Mouse (Mus musculus) mouse embryonic stem cell (cell line): ENCODE measurements at regions not wholly inside any gene's neighbourhood (a gene's known extent, or its start where the extent isn't known, plus 50 kb on each side); places are given as distances from the start of the nearest gene placed in this dataset.

Source experiments
- in situ Hi-C, 2 experiments: fragments of 300-500 bp; cut with MboI; formaldehyde crosslinking; loops; 1 replicate in 1 of 2; 3 replicates in 1 of 2; pipeline ENCODE4 v1.14.3; 2019 to 2020; ENCODE audit warnings: low sequenced_read_pairs in 2 of 2, low pct_unique_long_range_greater_than_20kb in 1 of 2, mixed read lengths in 1 of 2; ENCODE audit not compliant: unreplicated experiment in 1 of 2

DNA sequence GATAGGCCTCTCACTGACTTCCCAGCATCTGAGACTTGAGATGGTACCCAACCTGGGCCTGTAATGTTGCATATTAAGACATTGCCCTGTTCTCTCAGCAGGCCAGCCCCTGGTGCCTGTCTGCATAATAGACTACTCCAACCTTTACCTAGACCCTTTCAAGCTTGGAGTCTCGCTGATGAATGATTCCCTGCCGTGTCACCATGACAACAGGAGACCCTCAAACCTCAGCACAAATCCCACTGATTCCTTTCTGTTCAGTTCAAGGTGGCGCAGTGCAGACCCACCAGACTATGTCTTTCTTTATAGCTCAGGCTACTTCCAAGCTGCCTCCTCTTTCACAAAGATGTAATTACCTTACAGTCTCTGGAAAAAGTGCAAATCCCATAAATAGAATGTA lies 172.0 kb downstream of the Dcdc2c start:
- in situ Hi-C loops = no loop called here

DNA sequence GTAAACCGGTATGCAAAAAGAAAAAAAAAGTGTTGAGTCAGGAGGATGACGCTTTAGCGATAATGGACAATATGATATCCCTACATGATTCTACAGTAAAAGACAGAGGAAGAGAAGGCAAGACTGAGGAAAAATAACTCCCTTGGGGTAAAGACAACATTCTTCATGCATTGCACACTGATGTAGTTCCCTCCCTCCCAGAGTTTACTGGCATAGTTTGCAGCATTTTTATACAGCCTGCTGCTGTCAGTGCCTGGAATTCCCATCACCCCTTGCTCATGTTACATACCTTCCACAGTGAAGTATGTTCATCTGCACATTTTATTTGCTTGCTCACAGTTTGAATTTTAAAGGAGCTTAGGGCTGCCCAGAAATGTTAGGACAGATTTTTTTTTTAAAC lies 174.2 kb downstream of the Dcdc2c start:
- in situ Hi-C loops = no loop called here

DNA sequence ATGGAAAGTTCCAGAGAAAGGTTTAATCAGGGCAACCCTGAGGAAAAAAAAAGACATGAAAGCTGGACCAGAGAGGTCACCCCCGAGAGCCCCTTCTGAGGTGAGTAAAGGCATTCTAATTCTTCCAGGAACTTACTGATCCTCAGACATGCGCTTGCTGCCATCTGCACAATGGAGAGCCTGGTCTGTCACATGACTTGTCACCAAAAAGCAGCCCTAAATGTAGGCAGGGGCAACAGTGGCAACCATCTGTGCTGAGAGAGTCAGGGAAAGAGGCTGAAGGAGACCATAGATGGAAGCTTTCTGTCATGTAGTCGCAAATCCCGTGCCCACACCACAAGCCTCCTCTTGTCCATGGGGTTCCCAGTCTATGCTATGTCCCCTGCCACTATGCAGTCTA lies 174.8 kb downstream of the Dcdc2c start:
- in situ Hi-C loops = no loop called here

DNA sequence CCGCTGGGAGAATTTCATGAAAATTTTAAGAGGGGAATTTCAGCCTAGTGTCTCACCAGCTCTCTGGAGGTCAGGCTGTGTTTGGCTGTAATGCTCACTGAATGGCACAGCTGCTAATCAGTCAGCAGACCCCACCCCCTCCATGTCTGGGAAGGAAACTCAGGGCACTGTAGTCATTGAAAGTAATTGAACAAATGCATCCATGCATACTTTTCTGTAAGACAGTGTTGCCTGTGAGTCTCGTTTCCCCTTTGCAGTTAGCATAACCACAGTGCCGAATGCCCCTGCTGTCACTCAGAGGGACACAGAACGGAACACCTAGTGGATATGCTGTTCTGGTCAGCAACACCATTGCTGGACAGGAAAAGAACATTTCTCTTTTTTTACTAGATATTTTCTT lies 175.4 kb downstream of the Dcdc2c start:
- in situ Hi-C loops = no loop called here

DNA sequence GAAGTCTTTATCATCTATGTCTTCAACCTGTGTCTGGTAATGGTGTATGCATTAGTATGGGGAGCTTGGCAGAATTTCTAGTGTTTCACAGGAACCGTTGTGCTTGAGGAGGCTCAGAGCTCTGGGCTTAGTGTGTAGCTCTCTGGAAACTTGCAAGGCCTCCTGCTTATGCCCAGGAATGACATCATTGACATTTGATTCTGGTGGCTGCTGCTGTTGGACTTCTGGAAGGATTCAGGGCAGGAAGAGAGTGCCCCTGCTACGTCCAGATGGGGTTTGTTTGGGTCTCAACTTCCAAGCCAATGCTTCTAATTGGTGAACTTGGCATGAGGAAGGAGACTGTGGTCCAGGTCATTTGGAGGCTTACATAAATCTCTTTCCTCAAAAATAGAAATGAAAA lies 186.9 kb downstream of the Dcdc2c start:
- in situ Hi-C loops = no loop called here

DNA sequence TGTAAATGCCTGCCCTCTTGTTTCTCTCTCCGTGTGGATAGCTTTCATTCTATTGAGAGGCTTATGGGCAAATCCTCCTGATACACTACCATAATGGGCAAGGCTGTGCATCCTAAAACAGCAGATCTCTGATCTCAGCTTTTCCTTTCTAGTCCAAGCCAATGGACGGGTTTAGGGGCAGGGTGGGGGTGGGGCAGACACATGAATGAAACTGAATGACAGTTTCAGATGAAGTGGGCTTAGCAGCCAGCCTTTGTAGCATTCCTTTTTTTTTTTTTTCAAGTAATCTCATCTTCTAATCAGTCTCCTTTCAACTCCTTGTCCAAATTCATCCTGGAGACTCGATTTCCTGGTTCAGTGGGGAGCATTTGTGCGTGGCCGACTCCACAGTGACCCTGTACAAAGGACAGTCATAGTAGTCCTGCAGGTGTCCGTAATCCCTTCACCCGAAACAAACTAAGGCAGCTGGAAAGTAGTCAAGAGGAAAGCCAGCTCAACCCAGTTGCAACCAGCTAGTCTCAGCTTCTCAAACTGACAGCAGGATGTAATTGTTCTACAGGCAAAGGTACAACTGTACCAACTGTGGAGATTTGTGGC lies 193.4 kb downstream of the Dcdc2c start:
- in situ Hi-C loops = no loop called here

DNA sequence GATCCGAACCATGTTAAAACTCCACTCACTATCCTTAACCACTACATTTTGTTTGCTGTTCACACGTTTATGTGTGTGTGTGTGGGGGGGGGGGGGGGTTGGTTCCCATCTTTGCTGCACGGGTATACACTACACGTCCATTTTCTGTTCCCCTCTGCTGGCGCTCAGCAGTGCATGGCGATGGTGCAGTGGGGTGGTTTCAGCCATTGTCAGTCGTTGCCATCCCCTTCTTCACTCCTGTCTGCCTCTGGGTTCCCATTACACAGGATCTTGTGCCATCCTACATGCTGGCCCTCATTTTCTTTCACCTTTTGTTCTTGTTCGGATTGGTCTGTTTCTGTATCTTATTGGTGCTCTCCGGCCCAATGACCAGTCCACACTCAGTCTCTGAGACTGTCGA lies 194.4 kb downstream of the Dcdc2c start:
- in situ Hi-C loops = no loop called here

DNA sequence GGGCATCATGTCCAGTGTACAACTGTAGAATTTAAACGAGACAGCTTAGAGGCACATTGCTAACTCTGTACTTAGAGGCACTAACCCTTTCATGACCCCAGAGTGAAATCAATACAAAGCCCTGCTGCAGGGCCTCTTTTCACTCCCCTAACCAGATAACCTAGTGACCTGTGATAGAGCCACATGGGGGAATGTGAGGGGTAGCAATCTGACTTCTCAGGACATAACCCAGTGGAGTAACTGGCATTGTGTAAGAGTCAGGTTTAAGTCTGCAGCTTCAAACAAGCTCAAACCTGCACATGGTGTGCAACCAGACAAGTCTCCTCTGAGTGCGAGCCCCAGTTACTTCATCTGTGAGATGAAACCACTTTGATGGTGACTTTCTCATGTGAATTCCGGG lies 199.1 kb downstream of the Dcdc2c start:
- in situ Hi-C loops = no loop called here

DNA sequence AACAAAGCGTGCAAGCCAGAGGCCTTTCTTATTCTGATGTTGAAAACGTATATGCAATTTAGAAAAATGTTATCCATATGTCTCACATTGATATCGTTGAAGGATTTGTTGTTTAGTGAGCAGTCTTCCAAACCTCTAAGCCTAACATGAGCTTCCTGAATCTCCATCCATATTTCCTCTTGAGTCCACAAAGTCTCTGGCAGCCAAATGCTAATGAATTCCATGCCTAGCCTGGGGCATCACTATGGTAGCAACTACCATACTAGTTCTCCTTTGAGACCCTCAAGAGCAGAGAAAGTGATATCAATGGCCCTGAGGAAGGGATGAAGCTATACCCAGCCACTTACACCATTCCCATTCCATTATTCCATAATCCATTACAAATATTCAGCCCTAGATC lies 199.6 kb downstream of the Dcdc2c start:
- in situ Hi-C loops = no loop called here

DNA sequence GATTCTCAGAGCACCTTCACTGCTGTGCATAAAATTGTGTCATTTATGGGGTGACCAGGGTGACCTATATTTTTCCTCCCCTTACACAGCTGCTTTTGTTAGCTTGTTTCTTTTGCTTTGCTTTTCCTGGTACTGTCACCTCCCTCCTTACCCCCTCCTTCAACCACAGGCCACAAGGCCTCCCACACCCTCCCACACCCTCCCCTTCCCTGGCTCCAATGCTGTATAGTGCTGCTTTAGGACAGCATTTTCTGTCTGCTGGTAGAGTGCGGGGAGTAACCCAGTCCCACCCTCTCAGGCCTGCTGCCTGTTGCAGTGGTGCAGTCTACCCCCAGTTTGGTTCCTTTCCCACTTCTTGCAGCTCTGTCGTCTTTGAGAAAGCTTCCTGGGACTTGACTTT lies 209.5 kb downstream of the Dcdc2c start:
- in situ Hi-C loops = no loop called here

DNA sequence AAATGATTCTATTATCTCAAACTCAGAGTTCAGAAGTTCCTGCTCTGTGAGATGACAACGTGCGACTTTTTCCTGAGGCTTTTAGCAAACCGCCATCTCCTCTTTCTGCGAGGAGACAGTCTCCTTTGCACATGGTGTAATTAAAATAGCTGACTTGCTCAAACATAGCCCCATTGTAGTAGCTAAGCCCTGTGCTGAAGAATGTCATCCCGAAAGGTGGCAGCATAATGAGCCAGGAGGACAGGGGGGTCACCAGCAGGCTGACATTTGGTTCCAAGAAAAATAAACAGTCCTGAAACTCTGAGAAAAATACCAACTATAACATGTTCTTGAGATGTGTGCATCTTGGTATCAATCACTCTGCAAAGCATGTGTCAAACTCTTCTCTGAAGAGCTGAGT lies 219.6 kb downstream of the Dcdc2c start:
- in situ Hi-C loops = no loop called here

DNA sequence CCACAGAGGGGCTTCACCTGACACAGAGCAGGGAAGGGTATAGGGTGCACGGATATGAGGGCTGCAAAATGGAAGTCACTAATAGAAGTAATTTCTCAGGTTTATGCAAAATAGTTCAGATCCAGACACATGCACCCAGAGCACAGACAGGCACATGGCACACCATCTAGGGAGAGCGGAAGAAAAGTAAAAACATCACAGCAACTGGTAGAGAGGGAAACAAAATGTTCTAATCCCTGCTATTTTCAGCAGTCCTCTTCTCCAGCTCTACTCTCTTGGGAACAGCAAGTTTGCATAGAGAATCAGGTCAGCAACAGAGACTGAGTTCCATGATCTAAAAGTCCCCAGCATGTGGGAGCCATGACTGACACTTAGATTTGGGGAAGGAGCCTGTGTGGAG lies 220.4 kb downstream of the Dcdc2c start:
- in situ Hi-C loops = no loop called here

DNA sequence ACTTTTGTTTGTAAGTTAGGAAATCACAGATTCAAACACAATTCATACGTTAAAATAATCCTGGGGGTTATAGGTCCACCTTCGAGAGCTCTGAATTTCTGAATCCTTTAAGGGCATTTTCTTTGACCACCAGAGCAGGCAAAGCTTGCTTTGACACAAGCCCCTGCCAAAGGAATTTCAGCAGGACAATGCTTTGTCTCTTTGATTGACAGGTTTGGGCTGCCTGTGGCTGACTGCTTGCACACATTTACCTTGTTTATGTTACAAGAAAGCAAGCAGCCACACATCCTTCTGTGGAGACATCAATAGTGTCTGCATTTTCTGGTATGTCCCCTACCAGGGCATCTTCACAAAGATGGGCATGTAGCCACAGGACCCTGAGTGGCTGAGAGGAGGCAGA lies 228.5 kb downstream of the Dcdc2c start:
- in situ Hi-C loops = no loop called here

DNA sequence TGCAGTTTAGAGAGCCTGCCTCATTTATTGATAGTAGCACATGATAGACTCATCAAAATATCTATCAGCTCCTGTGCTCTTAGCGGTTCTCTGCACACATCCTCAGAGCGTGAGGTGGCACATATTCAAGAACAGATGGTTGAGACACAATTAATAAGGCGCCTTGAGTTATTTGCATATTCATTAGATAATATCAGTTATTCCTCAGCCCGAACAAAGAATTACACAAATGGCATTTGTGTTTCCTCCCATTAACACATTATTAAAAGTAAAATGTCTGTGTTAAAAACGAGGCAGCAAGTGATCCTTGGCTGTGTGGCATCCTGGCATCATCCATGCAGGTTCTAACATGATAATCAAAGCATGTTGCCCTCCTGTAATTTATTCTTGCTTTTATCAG lies 243.0 kb downstream of the Dcdc2c start:
- in situ Hi-C loops = no loop called here

DNA sequence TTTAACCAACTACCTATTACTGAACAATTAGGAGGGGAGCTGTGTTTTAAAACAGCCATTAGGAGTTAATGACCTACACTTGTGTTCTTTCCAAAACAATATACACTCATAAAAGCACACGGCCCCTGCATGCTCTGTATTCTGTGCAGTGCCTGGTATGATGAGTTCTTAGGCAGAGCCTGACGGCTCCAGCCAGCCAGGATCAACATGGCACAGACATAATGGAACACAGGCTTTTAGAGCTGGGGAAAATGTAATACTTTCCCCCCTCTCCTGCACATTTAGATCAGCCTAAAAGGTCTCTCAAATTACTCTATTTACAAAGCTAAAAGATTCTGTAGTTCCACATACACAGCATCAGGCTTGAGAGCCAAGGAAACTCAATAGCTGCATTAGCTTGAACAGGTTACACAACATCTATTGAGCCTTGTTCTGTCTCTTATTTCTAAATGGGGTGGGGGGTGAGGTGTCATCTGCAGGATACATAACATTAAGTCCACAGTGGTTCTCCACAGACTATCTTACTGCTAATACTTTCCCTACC lies 250.1 kb downstream of the Dcdc2c start:
- in situ Hi-C loops = no loop called here

DNA sequence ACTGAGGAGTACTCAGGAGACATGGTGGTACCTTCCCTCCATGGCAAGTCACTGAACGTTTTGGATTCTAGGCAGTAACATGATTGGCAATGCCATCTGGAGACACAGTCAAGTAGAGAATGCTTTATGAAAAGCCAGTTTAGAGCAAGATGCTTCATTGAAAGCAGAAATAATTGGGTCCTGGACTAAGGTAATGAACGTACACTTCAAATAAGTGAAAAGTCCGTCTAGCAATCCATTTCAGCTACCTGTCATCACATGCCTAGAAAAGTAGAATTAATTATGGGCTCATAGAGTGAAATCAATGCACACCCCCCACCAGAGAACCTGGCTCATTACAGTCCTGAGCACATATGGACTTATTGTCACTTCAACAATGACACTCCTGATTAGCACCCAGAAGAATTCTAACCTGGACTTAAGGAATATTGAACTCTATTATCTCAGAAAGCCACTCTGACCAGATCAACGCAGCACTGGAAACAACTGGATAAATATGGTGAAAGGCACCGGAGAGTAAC lies 263.8 kb downstream of the Dcdc2c start:
- in situ Hi-C loops = no loop called here

DNA sequence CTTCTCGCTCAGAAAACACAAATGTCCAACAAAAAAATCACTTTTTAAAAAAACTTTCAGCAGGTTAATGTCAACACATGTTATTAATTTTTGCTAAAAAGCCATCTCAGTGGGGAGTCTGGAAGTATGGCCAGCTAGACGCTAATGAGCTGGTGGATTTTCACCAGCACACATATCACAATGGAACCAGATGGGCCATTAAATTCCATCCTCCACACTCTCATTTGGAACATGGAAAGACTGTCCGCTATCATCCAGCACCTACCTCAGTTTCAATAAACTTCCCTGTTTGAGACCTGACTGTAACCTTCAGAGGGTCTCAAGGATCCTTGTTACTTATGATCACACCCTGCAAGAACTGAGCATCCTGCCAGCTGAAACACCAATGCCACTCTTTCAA lies 296.7 kb downstream of the Dcdc2c start:
- in situ Hi-C loops = no loop called here

DNA sequence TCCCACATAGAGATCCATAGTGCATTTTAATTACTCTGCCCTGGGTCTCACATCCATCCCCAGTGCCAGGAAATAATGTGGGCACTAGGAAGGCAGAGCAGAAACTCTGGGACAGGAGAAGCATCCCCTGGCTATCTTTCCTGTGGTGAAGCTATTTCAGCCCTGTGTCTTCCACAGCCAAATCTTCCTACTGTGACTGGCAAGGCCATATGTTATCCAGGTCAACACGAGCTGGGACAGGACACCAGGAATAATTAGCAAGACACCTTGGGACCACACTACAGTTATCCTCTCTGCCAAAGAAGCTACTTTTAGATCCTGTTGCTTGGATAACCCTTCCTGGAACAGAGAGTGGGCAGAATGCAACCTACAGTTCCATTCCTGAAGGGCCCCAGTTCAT lies 301.7 kb downstream of the Dcdc2c start:
- in situ Hi-C loops = no loop called here

DNA sequence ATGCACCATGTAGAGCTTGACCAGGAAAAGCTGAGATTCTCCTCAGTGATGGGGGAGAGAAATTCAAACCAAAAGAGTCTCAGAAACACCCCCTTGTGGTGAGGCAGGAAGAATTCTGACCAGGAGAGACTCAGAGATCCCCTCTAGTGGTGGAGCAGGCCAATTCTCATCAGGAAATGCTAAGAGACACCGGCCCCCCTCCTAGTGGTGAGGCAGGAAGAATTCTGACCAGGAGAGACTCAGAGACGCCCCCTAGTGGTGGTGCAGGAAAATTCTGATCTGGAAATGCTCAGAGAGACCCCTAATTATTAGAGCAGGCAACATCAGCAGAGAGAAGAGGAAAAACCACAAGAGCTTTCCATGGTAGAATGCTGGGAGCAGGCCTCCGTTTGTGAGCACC lies 303.4 kb downstream of the Dcdc2c start:
- in situ Hi-C loops = no loop called here

DNA sequence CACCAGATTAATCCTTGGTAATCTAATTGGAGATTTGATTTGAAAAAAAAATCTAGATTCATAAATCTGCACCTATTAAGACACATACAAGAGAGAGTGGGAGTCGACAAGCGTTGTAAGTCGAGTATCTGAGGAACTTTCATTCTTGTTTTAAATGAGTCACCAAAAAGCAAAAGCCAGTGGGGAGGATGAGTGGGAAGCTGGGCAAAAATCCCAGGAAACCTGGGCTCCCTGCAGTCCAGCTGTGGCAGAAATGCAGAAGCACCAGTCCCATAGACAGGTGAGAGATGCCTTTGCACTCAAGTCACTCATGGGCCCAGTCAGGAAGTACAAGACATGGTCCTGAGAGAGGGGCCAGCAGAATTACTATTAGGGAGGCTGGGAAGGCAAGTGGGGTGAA lies 303.9 kb downstream of the Dcdc2c start:
- in situ Hi-C loops = no loop called here

DNA sequence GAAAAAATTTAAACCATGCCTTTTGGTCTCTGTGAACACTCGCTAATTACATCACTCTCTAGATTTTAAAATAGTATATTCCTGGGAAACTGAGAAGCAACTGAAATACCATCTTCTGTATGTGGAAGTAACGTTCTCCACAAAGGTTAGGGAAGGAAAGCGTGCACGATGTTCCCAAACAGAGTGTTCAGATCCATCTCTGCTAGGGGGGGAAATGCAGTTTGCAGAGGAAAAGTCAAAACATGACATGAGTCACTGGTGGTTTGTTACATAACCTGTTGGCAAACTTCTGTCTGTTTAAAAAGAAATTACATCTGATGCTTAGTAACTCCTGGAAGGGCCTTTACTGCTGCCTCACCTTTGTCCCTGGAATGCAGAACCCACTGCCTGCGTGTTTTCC lies 314.2 kb downstream of the Dcdc2c start:
- in situ Hi-C loops = no loop called here
